Mouse (Mus musculus): ENCODE measurements around the gene Stim2.

Stim2 gene

DNA sequence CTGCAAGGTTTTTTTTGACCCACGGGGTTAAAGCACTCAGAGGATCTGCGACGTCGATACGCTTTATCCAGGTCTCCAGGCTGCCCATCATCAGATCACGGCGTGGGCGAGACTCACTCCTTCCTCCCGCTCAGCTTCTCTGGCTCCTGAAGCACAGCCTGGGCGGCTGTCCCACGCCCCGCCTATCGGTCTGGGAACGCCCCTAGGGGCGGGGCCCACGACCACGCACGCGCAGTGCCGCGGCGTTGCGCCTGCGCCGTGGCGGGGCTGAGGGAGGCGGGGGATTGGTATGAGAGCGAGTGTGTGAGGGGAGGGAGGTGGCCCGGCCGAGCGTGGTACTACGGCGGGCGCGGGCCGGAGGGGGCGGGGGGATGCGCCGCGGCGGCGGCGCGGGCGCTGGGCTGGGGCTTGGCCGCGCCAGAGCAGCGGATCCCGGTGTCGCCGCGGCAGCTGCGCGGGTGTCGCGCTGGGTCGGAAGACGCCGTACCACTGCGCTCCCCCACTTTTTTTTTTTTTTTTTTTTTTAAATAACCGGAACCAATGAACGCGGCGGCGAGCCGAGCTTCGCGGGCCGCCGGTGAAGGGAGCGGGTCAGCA lies at the start of gene Stim2:
Gene Stim2, plus strand, starts transcription at position 354 of the 597 bp plus-strand sequence.
- peak; percentile 97 for DNase-seq (ENCODE audit: extremely low spot score)

DNA sequence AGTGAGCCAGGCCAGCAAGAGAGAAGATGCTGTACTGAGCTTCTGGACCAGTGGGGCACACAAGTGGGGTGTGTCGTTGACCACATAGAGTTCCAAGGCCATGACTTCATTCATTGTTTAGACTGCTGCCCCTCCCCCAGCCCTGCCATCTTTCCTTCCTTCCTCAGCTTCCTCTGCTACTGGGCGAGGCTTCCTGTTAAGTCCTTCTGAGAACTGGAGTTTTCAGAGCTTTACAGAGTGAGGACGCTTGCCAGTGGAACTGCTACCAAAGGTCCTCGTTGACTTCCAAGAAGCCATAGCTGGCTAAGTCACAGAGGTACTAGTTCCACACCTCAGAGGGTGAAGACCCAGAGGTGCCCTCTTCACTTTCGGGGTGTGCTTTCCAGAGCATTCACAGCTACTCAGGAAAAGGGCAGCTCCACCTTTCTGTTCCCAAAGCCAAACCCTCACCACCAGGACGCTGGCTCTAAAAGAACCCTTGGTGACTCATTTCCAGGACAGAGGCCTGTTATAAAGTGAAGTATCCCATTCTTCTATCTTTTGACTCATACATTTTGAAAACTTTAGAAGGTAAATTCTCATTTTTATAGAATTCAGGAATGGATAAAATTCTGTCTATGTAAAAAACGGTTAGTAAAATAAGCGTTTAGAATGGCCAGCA lies 49.6 kb upstream of the Stim2 start:
- no peak for DNase-seq (ENCODE audit: extremely low spot score)

DNA sequence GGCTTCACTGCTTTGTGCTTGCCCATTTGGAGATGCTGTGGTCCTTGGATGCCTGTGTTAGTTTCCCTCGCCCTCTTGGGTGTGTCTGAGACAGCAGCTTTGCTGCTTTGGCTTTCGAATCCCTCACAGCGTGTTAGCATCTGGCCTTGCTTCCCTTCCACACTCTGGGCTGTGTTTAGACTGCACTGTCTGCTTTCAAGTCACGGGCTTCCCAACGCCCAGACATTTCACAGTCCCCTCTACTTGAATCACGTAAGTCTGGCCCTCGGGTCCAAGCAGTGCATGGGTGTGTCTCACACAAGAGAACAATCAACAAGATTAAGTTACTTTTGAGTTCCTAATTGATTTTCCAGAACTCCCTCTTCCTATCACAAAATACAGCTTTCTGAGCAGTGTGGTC lies 48.1 kb upstream of the Stim2 start:
- DNase-seq (ENCODE audit: extremely low spot score), result no peak

DNA sequence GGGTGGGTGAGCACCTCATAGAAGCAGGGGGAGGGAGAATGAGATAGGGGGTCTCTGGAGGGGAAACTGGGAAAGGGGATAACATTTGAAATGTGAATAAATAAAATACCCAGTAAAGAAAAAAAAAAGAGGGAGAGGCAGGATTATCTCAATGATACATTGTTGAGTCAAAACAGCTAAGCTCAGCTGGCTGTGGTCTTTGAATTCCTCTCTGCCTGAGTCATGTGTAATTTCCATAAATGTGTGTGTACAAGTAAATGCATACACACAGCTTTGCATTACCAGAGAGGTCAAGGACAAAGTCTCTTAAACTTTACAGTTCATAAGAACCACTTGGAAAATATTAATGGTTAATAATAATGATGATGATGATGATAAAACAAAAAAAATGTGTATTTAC lies 45.1 kb upstream of the Stim2 start:
- DNase-seq (ENCODE audit: extremely low spot score), result no peak

DNA sequence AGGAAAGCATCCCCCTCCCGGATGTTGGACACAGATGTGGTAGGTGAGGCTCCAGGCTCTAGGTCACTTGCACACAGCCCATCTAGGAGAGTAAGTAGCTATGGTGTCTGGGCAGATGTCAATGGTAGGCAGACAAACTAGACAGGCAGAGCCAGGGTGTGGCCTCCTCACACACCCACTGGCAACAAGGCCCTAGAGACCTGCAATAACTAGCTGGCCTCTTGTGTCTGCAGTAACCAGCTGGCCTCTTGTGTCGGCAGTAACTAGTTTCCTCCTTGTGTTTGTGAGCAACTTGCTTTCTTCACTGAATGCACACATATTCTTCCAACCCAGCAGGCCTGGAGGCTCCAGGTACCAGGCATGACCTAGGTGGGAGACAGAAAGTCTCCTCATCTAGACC lies 44.5 kb upstream of the Stim2 start:
- no peak for DNase-seq (ENCODE audit: extremely low spot score)

DNA sequence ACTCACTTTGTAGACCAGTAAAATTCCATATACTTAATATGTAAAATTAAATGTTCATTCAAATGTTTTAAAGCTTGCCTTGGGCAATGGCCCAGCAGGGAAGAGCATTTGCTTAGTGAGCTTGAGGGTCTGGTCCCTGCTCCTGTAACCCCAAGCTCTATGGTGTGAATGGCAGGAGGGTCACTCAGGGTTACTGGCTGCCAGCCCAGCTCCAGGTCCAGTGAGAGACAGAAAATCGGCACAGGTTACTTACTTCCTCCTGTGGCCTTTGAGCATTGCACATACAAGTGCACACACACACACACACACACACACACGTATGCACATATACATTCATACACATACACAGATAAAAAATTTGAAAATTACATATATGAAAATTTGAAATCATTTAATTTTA lies 42.3 kb upstream of the Stim2 start:
- DNase-seq (ENCODE audit: extremely low spot score), result no peak

DNA sequence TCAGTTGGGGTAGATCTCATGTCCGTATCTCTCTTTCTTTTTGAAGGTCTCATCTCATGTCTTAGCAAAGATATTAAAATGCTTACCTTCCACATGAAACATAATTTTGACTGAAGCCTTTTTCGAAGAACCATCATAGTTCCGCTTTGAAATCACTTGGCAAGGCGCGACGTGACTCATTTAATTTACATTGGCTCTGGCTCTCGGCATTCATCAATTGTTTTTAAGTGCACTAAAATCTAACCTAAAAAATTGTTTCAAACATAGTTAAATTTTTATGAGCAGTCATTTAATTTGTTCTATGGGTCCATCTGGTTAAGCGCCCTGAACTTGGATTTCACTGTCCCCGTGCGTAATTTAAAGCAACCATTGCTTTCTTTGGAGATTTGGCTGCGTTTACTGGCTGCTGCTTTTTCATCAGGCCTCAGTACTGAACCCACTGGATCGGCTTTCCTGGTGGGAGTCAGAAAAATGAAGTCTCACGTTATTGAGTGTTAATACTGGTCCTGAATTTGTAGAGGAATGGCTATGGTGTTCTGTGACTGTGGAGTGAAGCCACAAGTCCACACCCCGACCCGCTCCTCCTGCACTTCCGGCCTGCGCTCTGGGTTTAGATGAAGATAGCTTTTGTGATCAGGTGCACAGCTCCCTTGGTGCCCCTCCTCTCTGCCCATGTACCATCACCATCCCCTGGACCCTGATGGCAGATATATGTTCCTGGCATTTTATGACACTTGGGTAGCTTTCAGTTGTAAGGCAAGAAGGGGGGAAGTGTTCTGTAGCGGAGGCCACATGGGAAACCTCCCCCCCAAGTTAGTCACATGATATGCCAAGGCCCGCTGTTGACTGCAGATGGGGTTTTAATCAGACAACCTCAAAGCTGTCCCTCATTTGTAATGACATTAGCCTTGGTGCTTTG lies 41.6 kb upstream of the Stim2 start:
- DNase-seq (ENCODE audit: extremely low spot score), result no peak

DNA sequence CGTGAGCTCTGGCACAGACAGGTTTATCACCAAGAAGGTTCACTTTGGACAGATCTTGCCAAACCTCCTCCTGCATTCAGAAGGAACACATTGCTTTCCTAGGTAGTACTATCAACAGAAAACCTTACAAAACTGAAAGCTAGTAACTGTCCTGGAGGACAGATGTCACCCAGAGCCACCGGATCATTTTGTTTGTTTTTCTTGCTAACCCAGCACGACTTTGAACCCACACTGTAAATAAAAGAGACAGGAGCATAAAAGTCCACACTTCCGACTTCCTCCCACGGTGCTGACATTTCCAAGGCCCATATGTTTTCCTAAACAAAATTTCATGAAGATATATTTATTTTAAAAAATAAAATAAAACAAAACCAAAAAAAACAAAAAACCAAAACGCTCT lies 41.0 kb upstream of the Stim2 start:
- DNase-seq (ENCODE audit: extremely low spot score), result no peak

DNA sequence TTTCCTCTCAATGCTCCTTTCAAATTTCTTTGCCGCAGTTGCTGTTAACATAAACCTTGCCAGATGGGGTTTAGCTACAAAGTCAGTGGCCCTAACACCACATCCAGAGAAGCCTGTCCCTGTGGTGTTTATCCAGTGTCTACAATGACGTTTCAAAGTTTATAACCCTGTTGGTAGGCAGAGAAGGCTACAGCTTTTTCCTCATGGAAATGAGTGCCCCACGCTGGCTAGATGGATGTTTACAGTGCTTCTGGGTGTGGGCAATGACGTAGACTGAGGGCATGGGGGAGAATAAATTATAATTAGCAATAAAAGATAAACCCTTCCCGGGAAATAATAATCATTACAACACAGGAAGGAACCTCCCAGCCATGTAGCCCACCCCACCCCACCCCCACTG lies 37.1 kb upstream of the Stim2 start:
- DNase-seq (ENCODE audit: extremely low spot score), result no peak

DNA sequence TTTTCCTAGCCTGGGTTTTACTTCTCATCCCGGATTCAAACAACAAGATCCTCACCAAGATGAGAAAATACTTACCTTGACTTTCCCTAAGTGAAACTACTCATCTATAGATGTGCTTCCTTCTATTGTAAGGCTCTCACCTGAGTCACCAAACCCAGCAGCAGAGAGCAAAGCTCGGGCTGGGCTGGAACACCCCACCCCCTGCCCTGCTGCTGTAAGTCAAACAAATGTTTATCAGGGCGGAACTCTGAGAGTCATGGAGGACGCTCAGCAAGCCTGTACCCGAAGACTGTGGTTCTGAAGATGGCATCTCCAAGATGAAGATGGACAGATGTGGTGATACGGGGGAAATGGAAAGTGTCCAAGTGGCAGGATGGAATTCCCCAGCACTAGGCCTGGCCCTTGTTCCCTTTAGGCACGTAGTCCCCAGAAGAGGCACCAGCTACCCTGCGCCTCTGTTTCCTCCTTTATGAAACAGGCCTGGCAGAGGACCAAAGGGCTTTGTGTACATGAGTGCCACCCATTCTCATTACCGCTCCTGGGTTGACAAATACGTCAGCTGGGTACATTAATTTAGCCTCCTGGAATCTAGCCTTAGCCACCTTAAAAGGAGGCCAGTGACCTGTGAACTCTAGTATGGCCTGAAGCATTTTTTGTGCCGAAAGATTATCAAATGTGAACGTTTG lies 36.3 kb upstream of the Stim2 start:
- DNase-seq (ENCODE audit: extremely low spot score), result no peak

DNA sequence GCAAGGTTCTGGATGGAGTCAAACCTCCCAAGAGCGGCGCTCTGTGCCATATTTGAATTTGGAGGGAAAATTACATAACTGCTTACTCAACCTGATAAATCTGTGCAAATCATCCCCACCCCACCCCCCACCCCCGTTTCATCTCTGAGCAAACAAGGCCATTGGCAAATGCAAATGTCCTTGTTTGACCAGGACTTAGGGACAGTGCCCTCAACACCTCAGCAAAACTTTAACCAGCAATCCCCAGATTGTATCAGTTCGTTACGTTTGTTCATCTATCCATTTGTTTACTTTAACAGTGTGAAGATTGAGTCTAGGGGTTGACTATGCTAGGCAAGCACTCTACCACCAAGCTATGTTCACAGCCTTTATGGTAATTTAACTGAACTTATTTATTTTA lies 32.6 kb upstream of the Stim2 start:
- DNase-seq (ENCODE audit: extremely low spot score), result no peak

DNA sequence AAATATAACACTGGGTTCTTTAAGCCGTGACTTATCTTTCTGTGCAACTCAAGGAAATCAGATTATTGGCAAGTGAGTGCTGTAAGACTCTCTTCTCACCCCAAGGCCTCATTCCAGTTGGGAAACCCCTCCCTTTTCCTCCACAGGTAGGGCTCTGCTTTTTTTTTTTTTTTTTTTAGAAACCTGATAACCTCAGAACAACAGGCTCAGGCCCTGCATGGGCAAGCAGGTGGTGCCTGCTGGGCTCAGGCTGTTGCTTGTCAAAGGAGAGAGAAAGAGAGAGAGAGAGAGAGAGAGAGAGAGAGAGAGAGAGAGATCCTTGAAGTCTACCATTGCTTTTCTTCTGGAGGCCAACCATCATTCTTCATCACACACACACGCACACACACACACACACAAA lies 30.7 kb upstream of the Stim2 start:
- no peak for DNase-seq (ENCODE audit: extremely low spot score)

DNA sequence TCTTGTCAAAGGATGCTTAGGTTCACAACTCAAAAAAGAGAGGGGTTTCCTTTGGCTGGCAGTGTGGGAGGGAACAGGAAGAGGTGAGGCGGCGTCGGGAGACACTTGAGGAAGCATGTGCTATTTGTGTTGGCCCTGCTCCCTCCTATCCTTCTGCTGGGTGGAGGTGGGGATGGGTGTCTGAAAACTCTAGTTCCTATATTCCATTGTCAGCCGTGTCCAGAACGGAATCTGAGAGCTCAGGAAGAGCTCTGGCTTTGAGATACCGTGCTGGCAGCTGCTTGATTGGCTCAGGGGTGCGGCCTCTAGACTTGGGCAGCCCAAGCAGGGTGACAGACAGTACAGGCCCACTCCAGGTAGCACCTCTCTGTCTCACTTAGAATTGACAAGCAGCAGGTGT lies 28.1 kb upstream of the Stim2 start:
- no peak for DNase-seq (ENCODE audit: extremely low spot score)

DNA sequence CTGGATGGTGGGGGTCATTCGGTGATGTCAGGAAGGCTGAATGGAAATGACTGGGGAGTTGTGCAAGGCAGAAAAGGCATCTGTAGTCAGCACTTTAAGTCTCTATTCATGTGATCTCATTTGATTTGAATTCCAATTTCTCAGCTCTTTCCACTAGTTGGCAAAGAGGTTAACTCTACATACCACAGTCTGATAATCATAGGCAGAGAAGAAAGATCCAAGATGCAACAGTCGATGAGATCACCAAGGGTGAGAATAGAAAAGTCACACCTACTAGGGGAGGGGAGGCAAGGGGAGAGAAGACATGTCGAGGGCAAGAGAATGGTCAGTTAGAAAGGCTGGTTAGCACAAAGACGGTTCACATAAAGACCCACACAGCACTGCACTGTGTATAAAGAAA lies 27.1 kb upstream of the Stim2 start:
- DNase-seq (ENCODE audit: extremely low spot score), result no peak

DNA sequence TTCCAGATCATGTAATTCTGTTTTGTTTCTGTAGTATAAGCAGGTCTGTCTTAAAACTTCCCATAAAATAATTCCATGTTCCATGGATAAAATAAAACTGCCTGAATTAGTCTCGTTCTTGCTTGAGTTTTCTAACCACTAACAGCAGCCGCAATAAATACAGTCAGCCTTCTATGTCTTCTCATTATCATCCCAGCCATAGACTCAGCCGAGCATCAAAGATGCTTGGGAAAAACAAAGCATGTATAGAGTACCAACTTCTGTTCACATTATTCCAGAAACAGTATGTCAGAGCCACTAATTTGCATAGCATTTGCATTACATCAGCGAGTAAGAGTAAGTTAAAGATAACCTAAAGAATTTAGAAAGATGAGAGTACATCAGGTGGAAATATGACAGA lies 25.4 kb upstream of the Stim2 start:
- no peak for DNase-seq (ENCODE audit: extremely low spot score)

DNA sequence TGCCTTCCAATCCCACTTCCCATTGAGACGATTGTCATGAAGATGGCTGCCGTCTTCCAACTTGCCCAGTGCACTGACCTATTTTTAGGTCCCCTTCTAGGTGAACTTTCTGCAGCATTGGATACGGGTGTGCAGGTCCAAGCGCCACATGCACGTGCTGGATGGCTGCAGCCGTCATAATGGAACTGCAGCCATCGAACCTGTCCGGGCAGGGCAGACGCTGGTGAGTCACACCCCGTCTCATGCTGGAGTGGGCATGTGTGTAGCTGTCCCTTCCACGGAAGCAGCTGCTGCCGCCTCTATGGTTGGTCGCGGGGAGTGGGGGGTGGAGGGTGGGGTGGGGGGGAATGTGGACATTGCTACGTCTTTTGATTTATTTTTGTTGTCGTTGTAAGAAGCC lies 21.8 kb upstream of the Stim2 start:
- DNase-seq (ENCODE audit: extremely low spot score), result no peak

DNA sequence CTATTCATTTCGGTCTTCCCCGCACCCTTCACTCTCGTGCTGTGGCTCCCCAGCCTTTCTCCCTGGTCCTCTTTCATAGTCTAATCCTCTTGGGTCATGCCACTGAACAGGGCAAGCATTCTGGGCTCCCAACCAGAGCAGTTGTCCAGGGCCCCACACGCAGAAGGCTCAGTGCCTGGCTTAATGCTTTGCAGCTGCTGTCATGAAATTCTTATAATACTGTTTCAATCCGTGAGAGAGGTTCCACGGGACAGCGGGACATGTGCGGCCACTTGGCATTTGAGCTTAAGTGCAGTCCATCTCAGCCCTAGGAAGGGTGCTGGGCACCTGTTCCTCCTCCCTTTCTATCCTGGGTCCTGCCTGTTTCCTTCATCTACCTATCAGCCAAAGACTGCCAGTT lies 21.2 kb upstream of the Stim2 start:
- no peak for DNase-seq (ENCODE audit: extremely low spot score)

DNA sequence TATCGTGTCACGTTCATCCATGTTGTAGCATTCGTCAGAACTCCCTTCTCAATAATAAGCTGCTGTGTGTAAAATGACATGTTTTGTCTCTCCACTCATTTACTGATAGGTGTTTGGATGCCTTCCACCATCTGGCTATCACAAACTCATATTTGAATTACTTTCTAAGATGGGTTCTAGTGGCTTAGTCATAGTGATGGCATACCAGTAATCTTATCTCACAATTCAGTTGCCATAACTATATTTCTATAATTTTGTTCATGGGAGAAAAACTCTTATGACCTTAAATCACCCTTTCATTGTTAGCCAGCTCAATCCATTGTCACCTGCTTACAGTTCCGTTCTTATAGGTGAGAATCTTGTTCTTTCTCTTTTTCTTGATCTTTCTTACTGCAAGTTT lies 14.9 kb upstream of the Stim2 start:
- DNase-seq (ENCODE audit: extremely low spot score), result no peak

DNA sequence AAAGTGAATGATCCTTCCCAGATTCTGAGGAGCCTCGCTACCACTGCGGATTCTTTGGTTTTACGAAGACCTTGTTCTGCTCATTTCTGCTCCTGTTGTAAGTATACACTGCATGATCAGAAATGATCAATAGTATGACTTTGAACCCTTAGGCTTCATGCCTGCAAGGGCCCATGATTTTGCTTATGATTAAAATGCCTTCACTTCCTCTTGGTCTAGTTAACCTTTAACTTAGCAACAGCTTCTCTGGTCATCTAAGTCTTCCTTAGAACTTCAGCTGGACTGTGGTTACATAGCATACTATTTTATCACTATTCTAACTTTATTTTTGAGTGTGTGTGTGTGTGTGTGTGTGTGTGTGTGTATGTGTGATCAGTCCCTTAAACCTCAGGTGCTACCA lies 12.7 kb upstream of the Stim2 start:
- DNase-seq (ENCODE audit: extremely low spot score), result no peak

DNA sequence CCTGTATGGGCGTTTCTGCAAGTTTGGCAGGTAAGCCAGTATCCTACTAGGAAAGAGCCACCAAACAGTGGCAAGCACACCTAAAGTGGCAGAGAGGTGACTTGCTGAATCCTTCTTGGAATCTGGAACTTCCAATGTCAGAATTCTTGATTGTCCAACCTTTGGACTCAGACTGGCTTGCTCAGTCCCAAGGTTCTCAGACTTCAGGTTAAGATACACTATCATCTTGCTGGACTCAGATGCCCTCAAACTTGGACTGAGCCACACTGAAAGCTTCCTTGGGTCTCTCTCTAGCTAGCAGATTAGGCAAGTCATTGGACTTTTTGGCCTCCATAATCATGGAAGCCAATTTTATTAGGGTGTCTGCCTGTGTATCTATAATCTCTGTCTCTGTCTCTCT lies 10.8 kb upstream of the Stim2 start:
- DNase-seq (ENCODE audit: extremely low spot score), result no peak

DNA sequence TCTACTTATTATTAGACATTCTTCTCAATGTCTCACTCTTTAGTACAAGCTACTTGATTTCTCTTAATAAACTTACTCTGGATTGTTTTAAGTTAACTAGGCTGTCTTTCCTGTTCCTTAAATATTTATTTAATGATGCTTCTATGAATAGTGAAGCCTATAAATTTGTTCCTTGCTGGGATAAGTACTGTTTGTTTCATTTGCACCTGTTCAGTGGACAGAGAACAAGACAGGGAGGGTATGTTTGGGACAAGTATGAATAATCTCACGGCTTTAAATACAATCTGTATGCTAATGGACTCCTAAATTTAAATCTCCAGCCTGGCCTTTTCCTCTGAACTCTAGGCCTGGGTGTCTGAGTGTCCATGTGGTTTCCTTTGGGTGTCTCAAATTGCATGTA lies 10.2 kb upstream of the Stim2 start:
- DNase-seq (ENCODE audit: extremely low spot score), result no peak

DNA sequence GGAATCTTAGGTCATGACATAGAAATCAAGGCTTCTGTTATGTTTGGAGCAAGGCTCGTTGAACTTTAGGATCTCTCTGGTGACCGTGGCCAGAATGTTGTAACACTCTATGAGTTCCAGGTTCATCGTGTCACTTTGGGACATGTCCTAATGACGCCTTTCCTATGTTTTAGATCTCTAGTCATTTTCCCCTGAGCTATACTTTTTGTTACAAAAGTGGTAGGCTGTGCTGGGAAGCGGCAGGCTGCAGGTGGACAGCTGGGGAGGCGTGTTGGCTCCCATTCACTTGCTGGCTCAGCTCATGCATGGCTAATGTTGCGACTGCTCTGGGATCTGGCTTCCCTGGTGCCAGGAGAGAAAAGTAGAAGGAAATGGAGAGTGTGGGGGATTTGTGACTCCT lies 5.7 kb upstream of the Stim2 start:
- DNase-seq (ENCODE audit: extremely low spot score), result no peak

DNA sequence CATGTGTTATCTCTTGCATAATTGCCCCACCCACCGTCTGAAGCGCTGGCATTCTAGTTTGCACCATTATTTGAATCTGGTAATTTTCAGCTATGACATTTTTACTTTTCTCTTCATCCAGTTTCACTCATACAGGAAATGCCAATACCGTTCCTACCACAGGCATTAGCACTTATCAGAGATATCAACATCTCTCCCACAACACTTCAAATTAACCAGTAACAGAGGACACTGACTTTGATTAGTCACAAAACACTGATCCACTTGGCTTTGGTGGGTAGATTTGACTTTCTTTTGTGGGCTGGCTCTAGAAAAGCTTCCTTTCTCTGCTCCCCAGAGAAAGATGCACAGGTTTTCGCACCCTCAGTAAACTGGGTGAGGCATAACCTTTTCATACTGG lies 3.7 kb upstream of the Stim2 start:
- no peak for DNase-seq (ENCODE audit: extremely low spot score)
